Mouse (Mus musculus) brain, embryonic 14.5 days (tissue): ENCODE results near the gene Igsf8.

Experiments
- CTCF ChIP-seq: fragments of 200-500 bp; IDR thresholded peaks from 2 replicates; pipeline ENCODE4 v1.5.1; 2012; ENCODE audit warnings: inconsistent platforms, mild to moderate bottlenecking, moderate library complexity, borderline replicate concordance; ENCODE audit not compliant: insufficient read depth, insufficient read length; ENCODE audit errors: extremely low read depth
- POLR2A ChIP-seq: fragments of 200-500 bp; IDR thresholded peaks from 2 replicates; pipeline ENCODE4 v1.6.1; 2012; ENCODE audit warnings: mild to moderate bottlenecking, inconsistent platforms, borderline replicate concordance; ENCODE audit not compliant: poor library complexity, insufficient read depth, insufficient read length, severe bottlenecking; ENCODE audit errors: extremely low read depth

DNA sequence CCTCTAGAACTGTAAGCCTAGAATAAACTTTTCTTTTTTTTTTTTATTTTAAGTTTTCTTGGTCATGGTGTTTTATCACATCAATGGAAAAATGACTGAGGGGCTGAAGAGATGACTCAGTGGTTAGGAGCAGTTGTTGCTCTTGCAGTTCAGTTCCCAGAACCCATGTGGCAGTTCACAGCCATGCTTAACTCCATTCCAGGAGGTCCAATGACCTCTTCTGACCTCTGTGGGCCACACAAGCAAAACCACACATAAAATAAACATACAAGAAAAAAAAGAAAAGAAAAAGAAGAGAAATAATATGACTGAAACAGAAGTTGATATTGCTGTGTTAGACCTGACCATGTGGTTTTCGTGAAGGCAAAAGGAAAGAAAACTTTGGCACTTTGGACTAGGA, 32.2 kb upstream of the Igsf8 start:
- TF ChIP-seq CTCF (no peak), POLR2A (no peak)
